Mouse (Mus musculus) C2C12 (cell line): Measurements from ENCODE around the gene Tmem256. TPM values are rescaled to one million over a fixed set of nuclear protein-coding genes. Genes with fewer than 3 reads are reported as not detected.
A peak's percentile ranks its signal among the peaks of the same experiment; 100 is the strongest.

Source experiments
- H3K27me3 ChIP-seq: one replicate; pipeline ENCODE4 v1.6.1; 2011; ENCODE audit not compliant: control insufficient read depth, insufficient read depth, insufficient read length
- H3K36me3 ChIP-seq: one replicate; pipeline ENCODE4 v1.6.1; 2011; ENCODE audit not compliant: control insufficient read depth, insufficient read depth
- H3K4me3 ChIP-seq: one replicate; pipeline ENCODE4 v1.5.1; 2011; ENCODE audit warnings: mild to moderate bottlenecking, control low read depth; ENCODE audit not compliant: poor library complexity, insufficient read depth, severe bottlenecking
- H3K79me2 ChIP-seq: one replicate; pipeline ENCODE4 v1.6.1; 2011; ENCODE audit not compliant: control insufficient read depth, insufficient read depth
- H3K79me3 ChIP-seq: one replicate; pipeline ENCODE4 v1.6.1; 2011; ENCODE audit warnings: low read depth, control low read depth
- H3ac ChIP-seq: one replicate; pipeline ENCODE3; 2011; ENCODE audit warnings: low read depth; ENCODE audit not compliant: control insufficient read depth, insufficient read length
- CEBPB ChIP-seq: IDR thresholded peaks from one replicate; pipeline ENCODE4 v1.6.1; 2011; ENCODE audit warnings: low read depth, mild to moderate bottlenecking, control low read depth, moderate library complexity
- CTCF ChIP-seq: IDR thresholded peaks from one replicate; pipeline ENCODE4 v1.5.1; 2011; ENCODE audit not compliant: control insufficient read depth, insufficient read depth, insufficient read length
- FOSL1 ChIP-seq: IDR thresholded peaks from one replicate; pipeline ENCODE4 v1.8.0; 2011; ENCODE audit warnings: mild to moderate bottlenecking, low read length; ENCODE audit not compliant: poor library complexity, insufficient read depth, severe bottlenecking
- MAX ChIP-seq: IDR thresholded peaks from one replicate; pipeline ENCODE4 v1.6.1; 2011; ENCODE audit warnings: mild to moderate bottlenecking, control low read depth
- MYOD1 ChIP-seq: IDR thresholded peaks from one replicate; pipeline ENCODE4 v1.6.1; 2011; ENCODE audit warnings: low read depth; ENCODE audit not compliant: control insufficient read depth, insufficient read length
- MYOG ChIP-seq: IDR thresholded peaks from one replicate; pipeline ENCODE4 v1.6.1; 2011; ENCODE audit not compliant: control insufficient read depth, insufficient read length; ENCODE audit errors: extremely low read depth
- USF1 ChIP-seq: IDR thresholded peaks from one replicate; pipeline ENCODE4 v1.6.1; 2011; ENCODE audit warnings: low read depth, mild to moderate bottlenecking, control low read depth, moderate library complexity
- polyA plus RNA-seq: library from polyadenylated mRNA; unstranded; fragments of >200 nt; fragmentation: generic; extraction: Trizol; gene quantifications from one replicate; pipeline ENCODE4 v1.2.1, GENCODE M21; 2012; ENCODE audit warnings: missing spikeins

The Tmem256 gene
- polyA plus RNA-seq, 1 experiment, result 260 TPM

GRCm38 (mm10) chr11:69870289-69871069 lies 32.2 kb downstream of the Tmem256 start:
- H3K79me3 ChIP-seq, result no peaks in the 10 kb centered on the region
- TF ChIP-seq USF1 (no peak), CTCF (no peak), MAX (no peak), CEBPB (no peak), FOSL1 (no peak), MYOD1 (no peak), MYOG (no peak)
- no peaks in the 10 kb centered on the region for H3K79me2 ChIP-seq

DNA sequence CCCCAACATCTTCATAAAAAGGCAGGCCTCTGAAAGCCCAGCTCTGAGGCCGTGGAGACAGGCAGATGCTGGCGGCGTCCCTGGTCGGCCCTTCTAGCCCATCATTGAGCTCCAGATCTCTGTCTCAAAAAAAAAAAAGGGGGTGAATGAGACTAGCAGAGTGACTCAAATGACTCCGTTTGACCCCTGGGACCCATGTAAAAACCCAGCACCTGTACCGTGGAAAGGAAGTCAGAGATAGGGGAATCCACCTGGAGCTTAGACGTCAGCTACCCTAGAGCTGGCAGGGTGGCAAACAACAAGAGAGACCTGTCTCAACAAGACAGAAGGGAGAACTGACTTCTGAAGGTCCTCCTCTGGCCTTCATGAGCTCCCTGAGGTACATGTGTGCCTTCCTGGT lies 33.5 kb downstream of the Tmem256 start:
- H3ac ChIP-seq, result no peak overlapping the region
- H3K27me3 ChIP-seq, result peaks cover 6% of the 10 kb centered on the region
- no peaks in the 10 kb centered on the region for H3K79me3 ChIP-seq
- no peaks in the 10 kb centered on the region for H3K36me3 ChIP-seq
- H3K79me2 ChIP-seq, result no peaks in the 10 kb centered on the region
- no peak overlapping the region for H3K4me3 ChIP-seq
- TF ChIP-seq FOSL1, result no peak
- TF ChIP-seq CTCF, result no peak
- TF ChIP-seq CEBPB, result no peak
- TF ChIP-seq USF1, result no peak
- TF ChIP-seq MYOD1, result no peak

More at GRCm38 (mm10) chr11:69870289-69871069, 32.2 kb downstream of the Tmem256 start:
- H3K36me3 ChIP-seq, result no peaks in the 10 kb centered on the region
- peaks cover 6% of the 10 kb centered on the region for H3K27me3 ChIP-seq
- no peak overlapping the region for H3K4me3 ChIP-seq
- no peak overlapping the region for H3ac ChIP-seq

- TF ChIP-seq CEBPB (no peak), USF1 (peak; percentile 29)
- Histone ChIP-seq H3ac (no peak overlapping the region), H3K36me3 (no peaks in the 10 kb centered on the region), H3K79me3 (no peaks in the 10 kb centered on the region), H3K27me3 (peaks cover under 1% of the 10 kb centered on the region), H3K79me2 (peaks cover 3% of the 10 kb centered on the region), H3K4me3 (no peak overlapping the region)
These were observed 34.1 kb downstream of the Tmem256 start for GRCm38 (mm10) chr11:69872451-69872850.

- Histone ChIP-seq H3K4me3 (no peak overlapping the region), H3K27me3 (no peaks in the 10 kb centered on the region), H3K79me2 (peaks cover 36% of the 10 kb centered on the region), H3K36me3 (no peaks in the 10 kb centered on the region), H3ac (no peak overlapping the region), H3K79me3 (peaks cover 28% of the 10 kb centered on the region)
- TF ChIP-seq FOSL1 (no peak), MYOG (no peak), MAX (no peak), CTCF (no peak), CEBPB (no peak), MYOD1 (no peak), USF1 (no peak)
These were observed 37.9 kb downstream of the Tmem256 start for GRCm38 (mm10) chr11:69876186-69876585.

- no peak overlapping the region for H3K4me3 ChIP-seq
- no peaks in the 10 kb centered on the region for H3K36me3 ChIP-seq
- H3K79me3 ChIP-seq, result peaks cover 28% of the 10 kb centered on the region
- no peaks in the 10 kb centered on the region for H3K27me3 ChIP-seq
- TF ChIP-seq CTCF (peak; percentile 95), MYOD1 (no peak), FOSL1 (no peak)
- peaks cover 36% of the 10 kb centered on the region for H3K79me2 ChIP-seq
- no peak overlapping the region for H3ac ChIP-seq
These were observed 38.6 kb downstream of the Tmem256 start for GRCm38 (mm10) chr11:69876867-69877266.

GRCm38 (mm10) chr11:69877878-69878277 lies 39.6 kb downstream of the Tmem256 start, which contains the start of gene Tmem95:
Gene Tmem95, minus strand, starts transcription at chr11:69878018.
- peak within 1 kb of the TSS; percentile 49 for H3ac ChIP-seq
- no peaks in the 10 kb centered on the region for H3K36me3 ChIP-seq
- peaks cover 36% of the 10 kb centered on the region for H3K79me2 ChIP-seq
- no peaks in the 10 kb centered on the region for H3K27me3 ChIP-seq
- TF ChIP-seq MYOG (no peak), USF1 (no peak), FOSL1 (no peak), CEBPB (no peak), MYOD1 (no peak), CTCF (no peak), MAX (no peak)
- peaks cover 28% of the 10 kb centered on the region for H3K79me3 ChIP-seq
- peak within 1 kb of the TSS; percentile 68 for H3K4me3 ChIP-seq
